ENCODE assay signal across 14 mouse cellular contexts in the genomic region with DNA sequence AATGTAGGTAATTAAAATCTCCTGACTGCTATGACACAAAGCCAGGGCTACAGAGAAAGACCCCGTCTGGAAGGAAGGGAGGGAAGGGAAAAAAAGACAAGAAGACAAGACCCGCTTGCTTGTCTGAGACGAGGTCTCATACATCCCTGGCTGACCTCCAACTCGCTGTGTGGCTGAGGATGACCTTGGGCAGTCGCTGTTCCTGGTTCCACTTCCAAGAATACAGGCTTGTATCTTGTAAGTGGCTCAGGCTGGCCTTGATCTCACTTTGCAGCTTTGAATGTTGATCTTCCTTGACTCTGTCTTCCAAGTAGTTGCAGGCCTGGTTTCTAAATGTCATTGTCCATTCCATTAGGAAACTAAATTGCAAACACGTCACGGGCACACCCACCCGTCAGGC. TPM values are rescaled to one million over a fixed set of nuclear protein-coding genes. Genes with fewer than 3 reads are reported as not detected.
DNase-seq lines count a peak whose midpoint lies in the region.
"Had no signal": no experiment of that assay in that cellular context is flagged by ENCODE, and none has a peak within 500 bp of the region (broad histone marks: within the 10 kb centered on the region; RNA-seq: fewer than 3 reads in every experiment).

No protein-coding gene starts in this region.

- peak; percentile 54 for DNase-seq in ovary, postnatal 36 days (ENCODE audit: low spot score)
- DNase-seq in ovary, postnatal 14 days (ENCODE audit: low spot score), result no peak
- DNase-seq in adrenal gland, adult 2 months, result peak; percentile 71
- peak; percentile 67 for DNase-seq in adrenal gland, postnatal 10 days
- DNase-seq in adrenal gland, postnatal 36 days, result peak; percentile 70 to 71
- DNase-seq in lung, adult 18-20 months, result no peak
- DNase-seq in Muller cell, postnatal 12 days (ENCODE audit: inconsistent ontology term), result no peak
- DNase-seq: cerebellum, adult 18-20 months; cerebellum, adult 9-10 months; cerebellum, postnatal 14 days; gastrocnemius, postnatal 10 days; gastrocnemius, postnatal 36 days; heart, postnatal 10 days; heart, postnatal 36 days had no signal

RNA-seq across cellular contexts. Expression of gene Pdcd5, which starts 51.7 kb away (rescaled TPM):
- total RNA-seq in adrenal gland, adult 2 months (2021), result 10 to 100 TPM; 87.1 to 88.8 TPM
- polyA plus RNA-seq in adrenal gland, adult 2 months (2012; rRNA removed), result 21.2 and 21.3 TPM in 2 replicates
- 100 to 1,000 TPM in 1 of 2 experiments, 10 to 100 TPM in 1; 96.1 to 103 TPM for total RNA-seq in adrenal gland, postnatal 10 days (2021)
- total RNA-seq in adrenal gland, postnatal 36 days (2021), result 10 to 100 TPM; 70.3 to 90.1 TPM

RNA-seq across cellular contexts. Expression of gene Dpy19l3, which starts 55.2 kb away (rescaled TPM):
- total RNA-seq in adrenal gland, adult 2 months (2021), result 10 to 100 TPM; 52.1 to 71.8 TPM
- polyA plus RNA-seq in adrenal gland, adult 2 months (2012; rRNA removed), result 8.4 and 9.5 TPM in 2 replicates
- total RNA-seq in adrenal gland, postnatal 10 days (2021), result 10 to 100 TPM; 39.5 to 39.8 TPM
- total RNA-seq in adrenal gland, postnatal 36 days (2021), result 10 to 100 TPM; 48.2 to 62.0 TPM

Comparison
In these comparisons a context has a peak if more than half of its experiments do, and no peak if none do; other contexts are left out.
1. DNase-seq: peak in ovary, postnatal 36 days (single experiment), adrenal gland, adult 2 months (single experiment), adrenal gland, postnatal 10 days (single experiment) and adrenal gland, postnatal 36 days (2 of 2); none in ovary, postnatal 14 days (single experiment), lung, adult 18-20 months (0 of 2) and Muller cell, postnatal 12 days (single experiment).